Mouse (Mus musculus) brain, adult 10 weeks (tissue): ENCODE results near the gene Top3b. TPM values are rescaled to one million over a fixed set of nuclear protein-coding genes. Genes with fewer than 3 reads are reported as not detected.

Source experiments
- polyA plus RNA-seq: library from polyadenylated mRNA; stranded (reverse); fragments of 350-450 nt; fragmentation: Illumina TruSeq; extraction: RNeasy Lipid Tissue Mini Kit (QIAGEN cat#74804); gene quantifications from one replicate; pipeline ENCODE4 v1.2.3, GENCODE M21; 2015; ENCODE audit warnings: low read depth, low replicate concordance

The Top3b gene
- polyA plus RNA-seq = 44.4 TPM

DNA sequence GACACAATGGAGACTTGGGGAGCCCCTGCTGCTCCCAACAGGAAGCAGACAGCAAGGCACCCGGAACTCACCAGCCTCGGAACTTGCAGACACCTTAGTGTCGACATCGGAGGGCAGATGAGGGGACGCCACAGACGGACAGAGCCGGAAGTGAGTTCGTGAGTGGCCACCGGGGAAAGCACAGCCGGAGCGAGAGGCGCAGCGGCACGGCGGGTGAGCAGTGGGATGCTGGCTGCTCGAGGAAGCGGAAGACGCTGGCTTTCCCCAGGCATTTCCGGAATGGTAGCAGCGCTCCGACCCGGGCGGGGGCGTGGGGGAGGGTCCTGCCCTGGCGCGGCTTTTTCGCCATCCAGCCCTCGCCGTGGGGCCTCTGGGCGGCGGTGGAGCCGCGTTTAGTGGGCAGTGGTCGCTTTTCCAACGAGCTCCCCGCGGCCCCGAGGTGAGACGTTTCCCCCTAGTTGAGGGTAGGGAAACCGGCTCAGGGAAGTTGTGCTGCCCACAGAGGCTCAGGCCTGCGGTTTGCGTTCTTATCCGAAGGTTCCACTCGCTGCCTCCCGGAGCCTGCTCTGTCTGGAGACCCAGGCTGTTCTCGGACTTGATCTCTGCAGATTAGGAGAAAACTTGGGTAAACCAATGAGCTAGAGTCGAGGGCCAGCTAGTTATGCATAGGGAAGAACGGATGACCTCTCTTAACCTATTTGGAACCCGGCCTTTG, at the start of gene Top3b, which contains the start of gene Vpreb1:
Top3b (plus strand) TSS at position 120 of the 715 bp plus-strand sequence.
Vpreb1 (minus strand) TSS at position 227 of the 715 bp plus-strand sequence.

GRCm38 (mm10) chr16:16828757-16829615, 41.5 kb upstream of the Top3b start, which contains the start of gene Spag6l:
Gene Spag6l (minus strand): TSS chr16:16829456.

GRCm38 (mm10) chr16:16863978-16864377, 6.6 kb upstream of the Top3b start, which contains the start of gene Igll1:
Gene Igll1 (minus strand): TSS chr16:16863985.

GRCm38 (mm10) chr16:16896382-16897055, 26.0 kb downstream of the Top3b start, which contains the start of gene Ppm1f:
Gene Ppm1f (plus strand): TSS chr16:16896469.

Other genes with a start within 250 kb of the Top3b start
- not detected for gene Olfr19, start 194.3 kb upstream of the Top3b start, polyA plus RNA-seq
- 7.5 TPM for gene Spag6l, start 41.3 kb upstream of the Top3b start, polyA plus RNA-seq
- not detected for gene Igll1, start 6.8 kb upstream of the Top3b start, polyA plus RNA-seq
- gene Vpreb1, start 107 bp downstream of the Top3b start, polyA plus RNA-seq = not detected
- gene Ppm1f, start 25.7 kb downstream of the Top3b start, polyA plus RNA-seq = 40.1 TPM
- gene Mapk1, start 112.6 kb downstream of the Top3b start, polyA plus RNA-seq = 387 TPM
- gene Ypel1, start 199.0 kb downstream of the Top3b start, polyA plus RNA-seq = 26.7 TPM
- gene Ppil2, start 240.5 kb downstream of the Top3b start, polyA plus RNA-seq = 99.5 TPM